20 mouse cellular contexts compared by ENCODE assay signal in genomic region chr13:32707894-32708293, GRCm38 (mm10).
DNase-seq lines count a peak whose midpoint lies in the region; ATAC-seq and TF ChIP-seq lines count a peak whose summit lies in the region.
"Had no signal": no experiment of that assay in that cellular context is flagged by ENCODE, and none has a peak within 500 bp of the region (broad histone marks: within the 10 kb centered on the region; RNA-seq: fewer than 3 reads in every experiment).

No protein-coding gene starts in this region.

- DNase-seq in heart, embryonic 10.5 days (ENCODE audit: low spot score): peak; percentile 68
- DNase-seq in heart, postnatal 14 days: no peak
- DNase-seq in lung, adult 2 months: no peak
- DNase-seq in splenic B cell, adult 2 months (ENCODE audit: low read depth, low spot score): peak; percentile 2
- DNase-seq in embryo, embryonic 10.5 days (ENCODE audit: low spot score): no peak
- DNase-seq: cerebellum, adult 18-20 months; kidney, adult 9 months; kidney, postnatal 25 days; liver; right cerebral cortex, adult 18-20 months; spleen, adult 18-20 months; thymus, postnatal 36 days had no signal

- H3K36me3 ChIP-seq in heart, embryonic 10.5 days: no peaks in the 10 kb centered on the region
- no peaks in the 10 kb centered on the region for H3K36me3 ChIP-seq in lung, embryonic 15.5 days
- H3K36me3 ChIP-seq in splenic B cell, adult 2 months (ENCODE audit: control insufficient read depth, insufficient read depth, low read length, poor library complexity, severe bottlenecking): no peaks in the 10 kb centered on the region
- H3K36me3 ChIP-seq: embryonic facial prominence, embryonic 12.5 days; heart, embryonic 15.5 days; hindbrain, embryonic 12.5 days; intestine, embryonic 15.5 days; midbrain, embryonic 13.5 days had no signal

- no peak overlapping the region for H3K4me3 ChIP-seq in heart, embryonic 10.5 days
- H3K4me3 ChIP-seq in lung, embryonic 15.5 days: no peak overlapping the region
- no peak overlapping the region for H3K4me3 ChIP-seq in lung, adult 2 months (replicated peaks; ENCODE audit: extremely low read depth, low read depth, low read length)
- H3K4me3 ChIP-seq: embryonic facial prominence, embryonic 12.5 days; heart, embryonic 15.5 days; hindbrain, embryonic 12.5 days; intestine, embryonic 15.5 days; midbrain, embryonic 13.5 days had no signal

- intact Hi-C loops in heart, postnatal 14 days (cut with DNase I): no loop called here

- no peak for TF ChIP-seq CTCF in lung, adult 2 months (IDR thresholded peaks at IDR 0.05; ENCODE audit: insufficient read depth, low read length)

- H3K4me1 ChIP-seq in heart, embryonic 10.5 days: peaks cover 29% of the 10 kb centered on the region
- H3K4me1 ChIP-seq in lung, embryonic 15.5 days: peaks cover 11% of the 10 kb centered on the region; the same call in 1 of the 2 replicates
- no peaks in the 10 kb centered on the region for H3K4me1 ChIP-seq in lung, adult 2 months (ENCODE audit: control insufficient read depth, insufficient read depth, low read length)

- no peaks in the 10 kb centered on the region for H3K9me3 ChIP-seq in heart, embryonic 10.5 days
- H3K9me3 ChIP-seq in lung, embryonic 15.5 days: no peaks in the 10 kb centered on the region
- H3K9me3 ChIP-seq: embryonic facial prominence, embryonic 12.5 days; heart, embryonic 15.5 days; hindbrain, embryonic 12.5 days; intestine, embryonic 15.5 days; midbrain, embryonic 13.5 days had no signal

- 81% methylated on average over 2 of the region's 2 CpGs for WGBS in heart, embryonic 10.5 days
- WGBS in lung, embryonic 15.5 days: 50% methylated on average over 2 of the region's 2 CpGs
- 76% methylated on average over 2 of the region's 2 CpGs for WGBS in lung, adult 2 months

- no peak overlapping the region for H3K4me2 ChIP-seq in lung, embryonic 15.5 days
- H3K4me2 ChIP-seq: embryonic facial prominence, embryonic 12.5 days; heart, embryonic 15.5 days; hindbrain, embryonic 12.5 days; intestine, embryonic 15.5 days; midbrain, embryonic 13.5 days had no signal

- TF ChIP-seq POLR2A in lung, adult 2 months (IDR thresholded peaks at IDR 0.05; ENCODE audit: borderline replicate concordance, extremely low read depth, low read depth, low read length): no peak

- H3K27me3 ChIP-seq in heart, embryonic 10.5 days (ENCODE audit: insufficient read depth, poor library complexity, severe bottlenecking): no peaks in the 10 kb centered on the region; the same call in 1 of the 2 replicates
- no peaks in the 10 kb centered on the region for H3K27me3 ChIP-seq in lung, embryonic 15.5 days
- no peaks in the 10 kb centered on the region for H3K27me3 ChIP-seq in splenic B cell, adult 2 months (ENCODE audit: control insufficient read depth, insufficient read depth, low read length, poor library complexity, severe bottlenecking)
- H3K27me3 ChIP-seq: embryonic facial prominence, embryonic 12.5 days; heart, embryonic 15.5 days; hindbrain, embryonic 12.5 days; intestine, embryonic 15.5 days; midbrain, embryonic 13.5 days had no signal

- ATAC-seq in lung, embryonic 15.5 days (ENCODE audit: borderline replicate concordance, extremely low read depth, low FRiP score, low TSS enrichment): peak; percentile 59; the same call in 1 of the 2 replicates
- 0 out of 2 replicates have a peak, but pooled peaks have one; percentile 30 for ATAC-seq in erythroid progenitor cell, adult 5-6 weeks (replicated peaks; ENCODE audit: low FRiP score, poor library complexity, severe bottlenecking)
- ATAC-seq: intestine, embryonic 15.5 days; midbrain, embryonic 13.5 days had no signal

- H3K27ac ChIP-seq in heart, embryonic 10.5 days: no peak overlapping the region
- H3K27ac ChIP-seq in lung, embryonic 15.5 days: no peak overlapping the region
- H3K27ac ChIP-seq: embryonic facial prominence, embryonic 12.5 days; hindbrain, embryonic 12.5 days; intestine, embryonic 15.5 days; macrophage; midbrain, embryonic 13.5 days had no signal

- no peak overlapping the region for H3K9ac ChIP-seq in lung, embryonic 15.5 days
- H3K9ac ChIP-seq: embryonic facial prominence, embryonic 12.5 days; heart, embryonic 15.5 days; hindbrain, embryonic 12.5 days; intestine, embryonic 15.5 days; midbrain, embryonic 13.5 days had no signal

Comparison
In these comparisons a context has a peak if more than half of its experiments do, and no peak if none do; other contexts are left out.
1. DNase-seq: peak in heart, embryonic 10.5 days (single experiment) and splenic B cell, adult 2 months (single experiment); none in heart, postnatal 14 days (0 of 2), lung, adult 2 months (single experiment) and embryo, embryonic 10.5 days (single experiment).